Mouse (Mus musculus) inflammation-experienced regulatory T-cells, adult 6 months (primary cell): ENCODE data around the gene Tpra1. TPM values are rescaled to one million over a fixed set of nuclear protein-coding genes. Genes with fewer than 3 reads are reported as not detected.

ENCODE experiments used
- ATAC-seq: one replicate; pipeline ENCODE4 v1.8.0; 2017
- polyA plus RNA-seq, 3 experiments: library from polyadenylated mRNA; unstranded; fragments of 100-300 nt; shearing (Covaris generic); gene quantifications; one replicate each; pipeline ENCODE4 v1.2.1; 2017

Gene Tpra1
- polyA plus RNA-seq, 3 experiments from 2014 or later = 46.5 to 64.8 (median 52.8) TPM

- no peak for ATAC-seq
Observed at GRCm38 (mm10) chr6:88929451-88929850, 27.4 kb downstream of the Tpra1 start.

GRCm38 (mm10) chr6:88930049-88930448 lies 28.0 kb downstream of the Tpra1 start:
- ATAC-seq = no peak

GRCm38 (mm10) chr6:88931449-88931848 lies 29.4 kb downstream of the Tpra1 start:
- ATAC-seq = no peak

- ATAC-seq = no peak
Observed at GRCm38 (mm10) chr6:88934132-88934531, 32.1 kb downstream of the Tpra1 start.

GRCm38 (mm10) chr6:88934816-88935215 lies 32.8 kb downstream of the Tpra1 start:
- no peak for ATAC-seq

- ATAC-seq = no peak
Observed at GRCm38 (mm10) chr6:88935735-88936276, 33.8 kb downstream of the Tpra1 start.

- no peak for ATAC-seq
Observed at GRCm38 (mm10) chr6:88936342-88937213, 34.5 kb downstream of the Tpra1 start.

GRCm38 (mm10) chr6:88937214-88937549 lies 35.1 kb downstream of the Tpra1 start:
- no peak for ATAC-seq

GRCm38 (mm10) chr6:88937971-88938663 lies 36.1 kb downstream of the Tpra1 start:
- no peak for ATAC-seq

- ATAC-seq = no peak
Observed at GRCm38 (mm10) chr6:88938664-88939055, 36.6 kb downstream of the Tpra1 start.

- ATAC-seq = peak; percentile 49
Observed at GRCm38 (mm10) chr6:88939281-88940089, 37.4 kb downstream of the Tpra1 start.

GRCm38 (mm10) chr6:88940090-88940916 lies 38.3 kb downstream of the Tpra1 start:
- ATAC-seq = peak; percentile 58

GRCm38 (mm10) chr6:88941628-88942027 lies 39.6 kb downstream of the Tpra1 start:
- ATAC-seq = no peak

- no peak for ATAC-seq
Observed at GRCm38 (mm10) chr6:88942595-88942994, 40.5 kb downstream of the Tpra1 start.

- no peak for ATAC-seq
Observed at GRCm38 (mm10) chr6:88943666-88944065, 41.6 kb downstream of the Tpra1 start.

- ATAC-seq = no peak
Observed at GRCm38 (mm10) chr6:88946442-88946841, 44.4 kb downstream of the Tpra1 start.

- no peak for ATAC-seq
Observed at GRCm38 (mm10) chr6:88947771-88948170, 45.7 kb downstream of the Tpra1 start.

- no peak for ATAC-seq
Observed at GRCm38 (mm10) chr6:88956725-88957124, 54.7 kb downstream of the Tpra1 start.

- no peak for ATAC-seq
Observed at GRCm38 (mm10) chr6:88957313-88957712, 55.3 kb downstream of the Tpra1 start.

GRCm38 (mm10) chr6:88957801-88958211 lies 55.8 kb downstream of the Tpra1 start:
- no peak for ATAC-seq

GRCm38 (mm10) chr6:88958305-88958704 lies 56.3 kb downstream of the Tpra1 start:
- ATAC-seq = no peak

GRCm38 (mm10) chr6:88959834-88960233 lies 57.8 kb downstream of the Tpra1 start:
- ATAC-seq = no peak
